Mouse (Mus musculus) stomach, embryonic 14.5 days (tissue): ENCODE data around the gene Olfr348. TPM values are rescaled to one million over a fixed set of nuclear protein-coding genes. Genes with fewer than 3 reads are reported as not detected.

Source experiments
- ATAC-seq: fragments of 200-750 bp; cut with Nextera tagmentation; 2 replicates; pipeline ENCODE4 v1.8.0; 2017; ENCODE audit warnings: low read depth, moderate TSS enrichment; ENCODE audit not compliant: insufficient number of reproducible peaks, insufficient read depth, low FRiP score
- H3K27ac ChIP-seq: fragments of 300-500 bp; sonication (generic); 2 replicates; pipeline ENCODE4 v1.5.1; 2014; ENCODE audit warnings: mild to moderate bottlenecking, low read length, moderate library complexity, mixed read lengths
- H3K27me3 ChIP-seq: fragments of 300-500 bp; sonication (generic); 2 replicates; pipeline ENCODE4 v1.6.1; 2014; ENCODE audit warnings: low read length, control low read depth, mixed read lengths; ENCODE audit not compliant: control insufficient read depth, insufficient read depth
- H3K36me3 ChIP-seq: fragments of 300-500 bp; sonication (generic); 2 replicates; pipeline ENCODE4 v1.6.1; 2014; ENCODE audit warnings: mild to moderate bottlenecking, control low read depth, low read length, moderate library complexity, mixed read lengths; ENCODE audit not compliant: control insufficient read depth, insufficient read depth
- H3K4me1 ChIP-seq: fragments of 300-500 bp; sonication (generic); 2 replicates; pipeline ENCODE4 v1.6.1; 2014; ENCODE audit warnings: low read length, control low read depth, mixed read lengths; ENCODE audit not compliant: control insufficient read depth, insufficient read depth
- H3K4me2 ChIP-seq: fragments of 300-500 bp; sonication (generic); replicated peaks from 2 replicates; pipeline ENCODE4 v1.6.1; 2014; ENCODE audit warnings: low read depth, low read length, control low read depth
- H3K4me3 ChIP-seq: fragments of 300-500 bp; sonication (generic); 2 replicates; pipeline ENCODE4 v1.5.1; 2014; ENCODE audit warnings: low read depth, low read length, control low read depth
- H3K9ac ChIP-seq: fragments of 300-500 bp; sonication (generic); replicated peaks from 2 replicates; pipeline ENCODE4 v1.6.1; 2014; ENCODE audit warnings: low read depth, mild to moderate bottlenecking, control low read depth, low read length, moderate library complexity, mixed read lengths
- H3K9me3 ChIP-seq: fragments of 300-500 bp; sonication (generic); 2 replicates; pipeline ENCODE4 v1.6.1; 2016; ENCODE audit warnings: low read depth, low read length, control low read depth; ENCODE audit not compliant: control insufficient read depth
- WGBS: fragments of 180-500 bp; shearing (Covaris S2); extraction: QIAGEN DNeasy Blood & Tissue Kit; methylation state at CpG from one replicate; pipeline ENCODE4 v1.1.7; 2014; 5-methylcytosine and 5-hydroxymethylcytosine counted together
- polyA plus RNA-seq: library from polyadenylated mRNA; unstranded; fragments of >200 nt; fragmentation: Nextera tagmentation; extraction: Ambion mirVana; gene quantifications from 2 replicates; pipeline ENCODE4 v1.2.1, GENCODE M21; 2014

Olfr348 gene
- polyA plus RNA-seq = not detected in 2 replicates

DNA sequence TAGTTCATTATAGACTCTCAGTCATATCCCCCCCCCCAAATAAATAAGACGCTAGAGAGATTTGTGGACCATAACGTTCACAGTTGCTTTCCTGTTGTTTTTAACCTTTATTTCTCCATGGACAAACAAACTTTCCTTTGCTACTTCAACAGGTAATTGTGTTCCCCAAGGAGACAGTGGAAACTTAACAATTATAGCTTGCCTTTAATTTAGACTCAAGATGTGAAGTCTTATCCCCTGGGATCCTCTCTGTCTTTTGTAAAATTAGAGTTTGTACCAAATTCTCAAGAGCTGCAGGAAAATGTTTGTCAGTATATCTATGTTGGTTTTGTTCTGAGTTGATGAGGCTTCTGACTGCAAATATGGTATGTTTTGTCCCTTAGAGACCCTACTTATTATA is at the start of gene Olfr348:
Gene Olfr348 (plus strand): TSS at position 301 of the 400 bp plus-strand sequence.
- no peak within 1 kb of the TSS for H3K9ac ChIP-seq
- no peaks in the 10 kb centered on the region for H3K27me3 ChIP-seq
- no peak within 1 kb of the TSS for H3K4me2 ChIP-seq
- H3K4me1 ChIP-seq = no peaks in the 10 kb centered on the region
- H3K4me3 ChIP-seq = no peak within 1 kb of the TSS
- H3K27ac ChIP-seq = no peak within 1 kb of the TSS
- WGBS = 68% methylated on average over 2 of the region's 2 CpGs
- ATAC-seq = no peak
- H3K9me3 ChIP-seq = peaks cover 5% of the 10 kb centered on the region; the same call in 1 of the 2 replicates
- no peaks in the 10 kb centered on the region for H3K36me3 ChIP-seq

DNA sequence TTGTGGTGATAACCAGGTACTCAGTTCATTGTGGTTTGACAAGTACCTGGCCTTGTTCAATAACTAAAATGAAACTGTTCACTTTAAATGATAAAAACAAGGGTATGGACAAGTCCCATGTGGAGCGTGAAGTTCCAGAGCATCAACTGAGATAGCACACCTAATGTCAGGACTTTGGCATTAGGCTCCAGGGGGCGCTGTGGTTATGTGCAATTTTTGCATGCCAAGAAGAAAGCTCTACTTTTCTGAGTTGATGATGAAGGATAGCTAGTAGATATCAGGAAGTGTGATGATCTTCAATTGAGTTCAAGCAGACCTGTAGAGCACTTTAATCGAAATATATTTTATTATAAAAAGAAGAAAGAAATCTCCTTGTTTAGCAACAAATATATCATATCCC is 47.9 kb upstream of the Olfr348 start:
- Histone ChIP-seq H3K27me3 (no peaks in the 10 kb centered on the region), H3K9ac (no peak overlapping the region), H3K9me3 (no peaks in the 10 kb centered on the region), H3K4me3 (no peak overlapping the region), H3K4me2 (no peak overlapping the region), H3K36me3 (no peaks in the 10 kb centered on the region), H3K27ac (no peak overlapping the region), H3K4me1 (no peaks in the 10 kb centered on the region)
- 55% methylated on average over 3 of the region's 3 CpGs for WGBS
- ATAC-seq = no peak

DNA sequence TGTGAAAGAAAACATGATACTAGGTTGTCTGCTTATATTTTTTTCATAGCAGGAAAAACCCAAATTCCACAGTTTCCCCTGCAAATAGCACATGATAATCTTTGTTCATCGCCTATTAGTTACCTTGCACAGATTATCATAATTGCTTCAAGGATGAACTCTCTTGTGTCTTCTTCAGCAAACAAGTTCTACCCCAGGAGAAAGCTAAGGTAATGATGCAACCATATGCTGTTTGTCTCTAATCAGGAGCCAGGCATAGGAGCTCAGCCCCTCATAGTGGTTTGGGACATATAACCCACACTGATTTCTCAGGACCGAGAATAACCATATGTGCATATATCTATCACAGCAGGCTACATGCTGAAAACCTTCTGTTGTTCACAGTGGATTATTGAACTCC is 6.2 kb downstream of the Olfr348 start, which contains the start of gene Olfr50:
Gene Olfr50 (plus strand): TSS at position 301 of the 400 bp plus-strand sequence.
- Histone ChIP-seq H3K27me3 (no peaks in the 10 kb centered on the region), H3K27ac (no peak within 1 kb of the TSS), H3K4me2 (no peak within 1 kb of the TSS), H3K4me1 (no peaks in the 10 kb centered on the region), H3K4me3 (no peak within 1 kb of the TSS), H3K9ac (no peak within 1 kb of the TSS), H3K9me3 (peaks cover 5% of the 10 kb centered on the region; the same call in 1 of the 2 replicates), H3K36me3 (no peaks in the 10 kb centered on the region)
- ATAC-seq = no peak
- WGBS = 81% methylated on average over 2 of the region's 2 CpGs

DNA sequence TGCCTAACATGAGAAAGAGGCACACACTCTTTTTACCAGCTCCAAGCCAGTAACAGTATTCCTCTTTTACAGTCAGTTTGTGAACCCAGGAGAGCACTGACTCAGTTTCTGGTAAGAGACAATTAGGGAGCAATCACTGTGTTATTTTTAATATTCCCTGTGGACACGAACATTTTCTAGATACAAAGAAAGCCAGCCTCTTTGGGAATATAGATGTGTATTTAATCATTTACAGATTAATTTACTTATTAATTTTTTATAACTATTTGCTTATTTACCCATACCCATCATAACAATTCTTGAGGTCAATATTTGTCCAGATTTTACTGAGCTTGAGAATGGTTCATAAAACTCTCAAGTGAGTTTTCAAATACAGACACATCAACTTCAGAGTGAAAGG is 32.9 kb downstream of the Olfr348 start, which contains the start of gene Olfr3:
Gene Olfr3 (minus strand): TSS at position 101 of the 400 bp plus-strand sequence.
- Histone ChIP-seq H3K4me3 (no peak within 1 kb of the TSS), H3K9ac (no peak within 1 kb of the TSS), H3K4me2 (no peak within 1 kb of the TSS), H3K27me3 (no peaks in the 10 kb centered on the region), H3K36me3 (no peaks in the 10 kb centered on the region), H3K9me3 (0 out of 2 replicates have a peak, but pooled peaks cover 4% of the 10 kb centered on the region), H3K27ac (no peak within 1 kb of the TSS), H3K4me1 (no peaks in the 10 kb centered on the region)
- no peak for ATAC-seq
- WGBS = 73% methylated on average over 1 of the region's 1 CpGs

Other genes with a start within 250 kb of the Olfr348 start
- not detected in 2 replicates for gene Olfr344, start 217.6 kb upstream of the Olfr348 start, polyA plus RNA-seq
- not detected in 2 replicates for gene Olfr345, start 144.2 kb upstream of the Olfr348 start, polyA plus RNA-seq
- not detected in 2 replicates for gene Olfr346, start 98.5 kb upstream of the Olfr348 start, polyA plus RNA-seq
- not detected in 2 replicates for gene Olfr347, start 52.4 kb upstream of the Olfr348 start, polyA plus RNA-seq
- gene Olfr50, start 6.3 kb downstream of the Olfr348 start, polyA plus RNA-seq = not detected in 2 replicates
- not detected in 2 replicates for gene Olfr3, start 32.8 kb downstream of the Olfr348 start, polyA plus RNA-seq
- gene Olfr350, start 62.0 kb downstream of the Olfr348 start, polyA plus RNA-seq = not detected in 2 replicates
- gene Olfr351, start 78.4 kb downstream of the Olfr348 start, polyA plus RNA-seq = not detected in 2 replicates
- not detected in 2 replicates for gene Olfr352, start 84.2 kb downstream of the Olfr348 start, polyA plus RNA-seq
- not detected in 2 replicates for gene Olfr353, start 108.7 kb downstream of the Olfr348 start, polyA plus RNA-seq
- gene Olfr354, start 121.4 kb downstream of the Olfr348 start, polyA plus RNA-seq = not detected in 2 replicates
- not detected in 2 replicates for gene Olfr355, start 144.6 kb downstream of the Olfr348 start, polyA plus RNA-seq
- not detected in 2 replicates for gene Olfr356, start 152.8 kb downstream of the Olfr348 start, polyA plus RNA-seq
- gene Olfr357, start 209.6 kb downstream of the Olfr348 start, polyA plus RNA-seq = not detected in 2 replicates
- gene Olfr358, start 225.1 kb downstream of the Olfr348 start, polyA plus RNA-seq = not detected in 2 replicates